Mouse (Mus musculus): ENCODE data around the gene Map2k4. TPM values are rescaled to one million over a fixed set of nuclear protein-coding genes. Genes with fewer than 3 reads are reported as not detected.
A peak's percentile ranks its signal among the peaks of the same experiment; 100 is the strongest.

Gene Map2k4
- 160 and 175 TPM in 2 replicates for total RNA-seq (2014; rRNA removed)
- 121 and 123 TPM in 2 replicates for polyA plus RNA-seq (2015; fragmentation: Nextera tagmentation; extraction: Ambion mirVana)

DNA sequence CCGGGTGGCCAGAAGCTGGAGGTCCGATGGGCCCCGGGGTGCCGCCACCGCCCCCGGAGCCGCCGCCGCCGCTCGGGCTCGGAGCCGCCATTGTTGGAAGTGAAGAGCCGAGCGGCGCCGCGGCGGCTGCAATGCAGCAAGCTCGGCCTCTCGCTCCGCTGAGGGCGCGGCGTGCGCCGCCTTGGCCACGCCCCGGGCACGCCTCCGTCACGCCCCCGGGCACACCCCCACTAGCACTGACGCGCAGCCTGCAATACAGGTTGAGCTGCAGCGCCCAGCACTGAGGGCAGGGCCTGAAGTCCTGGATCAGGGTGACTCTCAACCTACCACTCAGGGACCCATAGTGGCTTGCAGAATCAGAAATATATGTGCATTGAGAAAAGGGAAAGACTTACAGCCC lies at the start of gene Map2k4:
Gene Map2k4 (minus strand): TSS at position 144 of the 400 bp plus-strand sequence.
- H3K9me3 ChIP-seq (ENCODE audit: low read length): no peaks in the 10 kb centered on the region
- peak within 1 kb of the TSS; percentile 65 for H3K4me2 ChIP-seq (ENCODE audit: low read depth, low read length, poor library complexity, severe bottlenecking)
- peak within 1 kb of the TSS; percentile 90 for H3K27ac ChIP-seq (ENCODE audit: low read depth, low read length)
- WGBS: under 1% methylated on average over 31 of the region's 36 CpGs
- peak within 1 kb of the TSS; percentile 99 for H3K9ac ChIP-seq (replicated peaks; ENCODE audit: low read length, poor library complexity, severe bottlenecking)
- no peaks in the 10 kb centered on the region for H3K36me3 ChIP-seq (ENCODE audit: insufficient read depth, low read length)
- no peak for TF ChIP-seq CTCF (IDR thresholded peaks at IDR 0.05)
- peak; percentile 97 for ATAC-seq (ENCODE audit: low FRiP score)
- DNase-seq (ENCODE audit: low spot score): peak; percentile 93
- H3K4me3 ChIP-seq (ENCODE audit: low read depth, low read length): peak within 1 kb of the TSS; percentile 97
- H3K4me1 ChIP-seq (ENCODE audit: insufficient read depth, low read length): peaks cover 7% of the 10 kb centered on the region; the same call in 1 of the 2 replicates
- no peaks in the 10 kb centered on the region for H3K27me3 ChIP-seq (ENCODE audit: insufficient read depth, low read length)

DNA sequence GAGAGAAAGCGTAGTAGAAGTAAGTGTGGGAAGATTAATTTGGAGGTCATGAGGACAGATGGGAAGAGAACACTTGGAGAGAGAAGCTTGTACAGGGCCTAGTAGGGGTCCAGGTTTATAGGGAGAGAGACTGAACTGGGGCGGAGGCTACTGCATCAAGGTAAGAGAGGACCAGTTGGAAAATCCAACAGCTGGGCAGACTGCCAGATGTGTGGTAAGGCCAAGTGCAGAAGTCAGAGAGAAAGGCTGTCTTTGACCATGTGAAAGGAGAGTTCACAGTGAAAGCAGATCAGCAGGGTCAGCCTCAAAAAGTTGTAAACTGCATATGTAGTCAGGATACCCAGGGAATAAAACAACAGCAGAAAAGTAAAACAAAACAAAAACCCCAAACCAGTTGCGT lies 36.5 kb upstream of the Map2k4 start:
- H3K36me3 ChIP-seq (ENCODE audit: insufficient read depth, low read length): peaks cover 21% of the 10 kb centered on the region
- no peak overlapping the region for H3K4me2 ChIP-seq (ENCODE audit: low read depth, low read length, poor library complexity, severe bottlenecking)
- H3K27ac ChIP-seq (ENCODE audit: low read depth, low read length): no peak overlapping the region
- H3K4me3 ChIP-seq (ENCODE audit: low read depth, low read length): no peak overlapping the region
- ATAC-seq (ENCODE audit: low FRiP score) (no peak), DNase-seq (ENCODE audit: low spot score) (no peak)
- no peaks in the 10 kb centered on the region for H3K9me3 ChIP-seq (ENCODE audit: low read length)
- no peaks in the 10 kb centered on the region for H3K4me1 ChIP-seq (ENCODE audit: insufficient read depth, low read length)
- TF ChIP-seq CTCF (IDR thresholded peaks at IDR 0.05): no peak
- H3K9ac ChIP-seq (replicated peaks; ENCODE audit: low read length, poor library complexity, severe bottlenecking): no peak overlapping the region
- 92% methylated on average over 3 of the region's 3 CpGs for WGBS
- H3K27me3 ChIP-seq (ENCODE audit: insufficient read depth, low read length): no peaks in the 10 kb centered on the region

DNA sequence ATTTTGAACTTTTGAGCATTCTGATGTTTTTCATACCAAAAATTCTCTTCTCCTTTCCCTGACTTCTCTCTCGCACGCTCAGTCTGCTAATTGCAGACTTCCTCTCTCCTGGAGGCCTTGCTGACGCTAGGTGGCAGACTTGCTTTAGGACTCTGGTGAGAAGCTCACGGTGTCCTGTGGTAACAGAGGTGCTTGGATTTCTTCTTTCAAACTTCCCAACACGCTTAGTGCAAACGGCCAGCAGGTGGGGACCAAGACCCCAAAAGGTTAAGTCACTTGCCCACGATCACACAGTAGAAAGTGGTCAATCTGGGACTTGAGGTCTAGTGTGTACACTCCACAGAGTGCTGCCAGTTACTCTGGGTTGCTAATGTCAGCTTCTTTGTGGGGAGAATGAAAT lies 32.8 kb upstream of the Map2k4 start:
- ATAC-seq (ENCODE audit: low FRiP score) (peak; percentile 73; the same call in 1 of the 2 replicates), DNase-seq (ENCODE audit: low spot score) (peak; percentile 91)
- Histone ChIP-seq H3K4me2 (ENCODE audit: low read depth, low read length, poor library complexity, severe bottlenecking) (no peak overlapping the region), H3K4me3 (ENCODE audit: low read depth, low read length) (no peak overlapping the region), H3K9me3 (ENCODE audit: low read length) (no peaks in the 10 kb centered on the region), H3K27me3 (ENCODE audit: insufficient read depth, low read length) (no peaks in the 10 kb centered on the region), H3K9ac (replicated peaks; ENCODE audit: low read length, poor library complexity, severe bottlenecking) (no peak overlapping the region), H3K4me1 (ENCODE audit: insufficient read depth, low read length) (no peaks in the 10 kb centered on the region), H3K36me3 (ENCODE audit: insufficient read depth, low read length) (peaks cover 12% of the 10 kb centered on the region; the same call in 1 of the 2 replicates), H3K27ac (ENCODE audit: low read depth, low read length) (no peak overlapping the region)
- peak; percentile 95 for TF ChIP-seq CTCF (IDR thresholded peaks at IDR 0.05)
- 10% methylated on average over 7 of the region's 7 CpGs for WGBS

DNA sequence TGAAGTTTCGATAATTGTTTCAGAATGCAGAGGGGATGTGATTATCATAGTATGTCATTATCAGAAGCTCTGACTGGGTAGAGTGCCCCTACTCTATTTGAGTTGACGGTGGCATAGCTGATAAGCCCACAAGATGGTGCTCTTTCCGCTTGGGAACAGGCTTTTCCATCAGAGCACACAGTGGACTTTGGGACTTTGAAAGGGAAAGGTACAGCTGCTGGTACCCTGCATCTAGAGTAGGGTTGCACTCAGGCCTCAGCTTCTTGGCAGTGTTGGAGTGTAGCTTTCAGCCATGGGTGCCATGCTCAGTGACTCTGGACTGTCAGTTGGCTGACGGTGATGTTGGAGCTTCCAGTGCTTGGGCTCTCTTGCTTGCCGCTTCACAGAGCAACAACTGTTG lies 32.2 kb upstream of the Map2k4 start:
- H3K27ac ChIP-seq (ENCODE audit: low read depth, low read length): no peak overlapping the region
- no peak overlapping the region for H3K9ac ChIP-seq (replicated peaks; ENCODE audit: low read length, poor library complexity, severe bottlenecking)
- no peaks in the 10 kb centered on the region for H3K4me1 ChIP-seq (ENCODE audit: insufficient read depth, low read length)
- TF ChIP-seq CTCF (IDR thresholded peaks at IDR 0.05): peak; percentile 84
- no peak overlapping the region for H3K4me3 ChIP-seq (ENCODE audit: low read depth, low read length)
- peak; percentile 68 for DNase-seq (ENCODE audit: low spot score)
- H3K4me2 ChIP-seq (ENCODE audit: low read depth, low read length, poor library complexity, severe bottlenecking): no peak overlapping the region
- H3K9me3 ChIP-seq (ENCODE audit: low read length): no peaks in the 10 kb centered on the region
- H3K27me3 ChIP-seq (ENCODE audit: insufficient read depth, low read length): no peaks in the 10 kb centered on the region
- WGBS: 70% methylated on average over 5 of the region's 5 CpGs
- no peak for ATAC-seq (ENCODE audit: low FRiP score)
- H3K36me3 ChIP-seq (ENCODE audit: insufficient read depth, low read length): peaks cover 18% of the 10 kb centered on the region

DNA sequence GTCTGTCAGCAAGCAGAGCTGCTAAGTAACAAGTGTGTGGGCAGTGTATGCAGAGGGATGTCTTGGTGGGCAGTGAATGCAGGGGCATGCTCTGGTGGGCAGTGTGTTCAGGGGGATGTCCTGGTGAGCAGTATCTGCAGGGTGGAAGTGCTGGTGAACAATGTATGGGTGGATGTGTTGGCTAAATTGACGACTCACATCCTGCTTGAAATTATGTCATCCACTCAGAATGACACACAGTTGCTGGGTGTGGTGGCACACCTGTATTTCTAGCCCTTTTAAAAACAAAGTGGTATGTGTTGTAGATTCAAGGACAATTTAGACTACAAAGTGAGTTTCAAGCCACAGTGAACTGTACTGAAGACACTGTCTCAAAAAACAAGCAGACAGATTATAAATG lies 30.1 kb upstream of the Map2k4 start:
- 80% methylated on average over 1 of the region's 1 CpGs for WGBS
- Histone ChIP-seq H3K4me1 (ENCODE audit: insufficient read depth, low read length) (no peaks in the 10 kb centered on the region), H3K9ac (replicated peaks; ENCODE audit: low read length, poor library complexity, severe bottlenecking) (no peak overlapping the region), H3K27ac (ENCODE audit: low read depth, low read length) (no peak overlapping the region), H3K4me3 (ENCODE audit: low read depth, low read length) (no peak overlapping the region), H3K4me2 (ENCODE audit: low read depth, low read length, poor library complexity, severe bottlenecking) (no peak overlapping the region), H3K36me3 (ENCODE audit: insufficient read depth, low read length) (peaks cover 26% of the 10 kb centered on the region), H3K27me3 (ENCODE audit: insufficient read depth, low read length) (no peaks in the 10 kb centered on the region), H3K9me3 (ENCODE audit: low read length) (no peaks in the 10 kb centered on the region)
- DNase-seq (ENCODE audit: low spot score) (no peak), ATAC-seq (ENCODE audit: low FRiP score) (no peak)
- TF ChIP-seq CTCF (IDR thresholded peaks at IDR 0.05): no peak

DNA sequence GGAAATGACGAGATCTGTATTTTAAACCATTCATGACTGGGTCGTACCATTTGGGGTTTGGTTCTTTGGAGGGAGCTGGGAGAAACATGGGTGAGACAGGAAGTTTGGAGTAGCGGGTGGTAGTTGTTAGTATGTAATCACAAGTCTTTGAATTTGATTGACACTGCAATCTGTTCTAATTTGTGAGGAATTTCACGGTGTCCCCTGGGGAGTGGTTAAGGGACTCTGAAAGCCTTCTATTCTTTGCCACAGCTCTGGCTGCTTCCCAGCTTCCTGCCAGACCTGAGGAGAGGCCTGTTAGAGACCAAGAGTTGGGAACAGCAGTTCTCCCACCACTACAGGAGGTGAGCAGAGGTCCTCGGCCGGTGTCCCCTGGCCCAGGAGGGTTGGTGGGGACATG lies 28.1 kb upstream of the Map2k4 start:
- H3K4me1 ChIP-seq (ENCODE audit: insufficient read depth, low read length): no peaks in the 10 kb centered on the region
- no peak overlapping the region for H3K9ac ChIP-seq (replicated peaks; ENCODE audit: low read length, poor library complexity, severe bottlenecking)
- no peak for ATAC-seq (ENCODE audit: low FRiP score)
- peaks cover 23% of the 10 kb centered on the region for H3K36me3 ChIP-seq (ENCODE audit: insufficient read depth, low read length)
- 51% methylated on average over 6 of the region's 6 CpGs for WGBS
- H3K27ac ChIP-seq (ENCODE audit: low read depth, low read length): no peak overlapping the region
- DNase-seq (ENCODE audit: low spot score): peak; percentile 9
- no peak overlapping the region for H3K4me2 ChIP-seq (ENCODE audit: low read depth, low read length, poor library complexity, severe bottlenecking)
- TF ChIP-seq CTCF (IDR thresholded peaks at IDR 0.05): no peak
- H3K9me3 ChIP-seq (ENCODE audit: low read length): no peaks in the 10 kb centered on the region
- no peaks in the 10 kb centered on the region for H3K27me3 ChIP-seq (ENCODE audit: insufficient read depth, low read length)
- no peak overlapping the region for H3K4me3 ChIP-seq (ENCODE audit: low read depth, low read length)

Data from midbrain, postnatal 0 days (tissue).